Mouse (Mus musculus) liver, embryonic 14 days (tissue): Measurements from ENCODE around the gene Mcfd2. TPM values are rescaled to one million over a fixed set of nuclear protein-coding genes. Genes with fewer than 3 reads are reported as not detected.

Experiments used
- polyA plus RNA-seq: library from polyadenylated mRNA; depleted of rRNA; stranded (reverse); fragments of >200 nt; gene quantifications from 2 replicates; pipeline ENCODE4 v1.2.3, GENCODE M21; 2012; rRNA removed

The Mcfd2 gene
- polyA plus RNA-seq = 28.9 and 32.6 TPM in 2 replicates

GRCm38 (mm10) chr17:87265792-87266186 is at the start of gene Mcfd2:
Mcfd2 (minus strand) TSS chr17:87265935.

GRCm38 (mm10) chr17:87282706-87283053 is 16.9 kb upstream of the Mcfd2 start, which contains the start of gene Ttc7:
Ttc7 (plus strand) TSS chr17:87282886.

Other genes starting within 250 kb of the Mcfd2 start
- gene Pigf, start 240.5 kb downstream of the Mcfd2 start, polyA plus RNA-seq = 8.4 and 9.5 TPM in 2 replicates
- 23.4 and 25.4 TPM in 2 replicates for gene Cript, start 240.4 kb downstream of the Mcfd2 start, polyA plus RNA-seq
- gene Socs5, start 158.3 kb downstream of the Mcfd2 start, polyA plus RNA-seq = 1.8 and 1.9 TPM in 2 replicates
- gene Ttc7, start 17.0 kb upstream of the Mcfd2 start, polyA plus RNA-seq = 6.3 and 8.0 TPM in 2 replicates
- gene Stpg4, start 161.8 kb upstream of the Mcfd2 start, polyA plus RNA-seq = not detected in 2 replicates
- 245 and 247 TPM in 2 replicates for gene Calm2, start 181.0 kb upstream of the Mcfd2 start, polyA plus RNA-seq